Mouse (Mus musculus) midbrain, embryonic 11.5 days (tissue): ENCODE data around the gene Naaladl1. TPM values are rescaled to one million over a fixed set of nuclear protein-coding genes. Genes with fewer than 3 reads are reported as not detected.
A peak's percentile ranks its signal among the peaks of the same experiment; 100 is the strongest.

Experiments used
- ATAC-seq: fragments of 200-750 bp; cut with Nextera tagmentation; 2 replicates; pipeline ENCODE4 v1.8.0; 2017; ENCODE audit warnings: moderate TSS enrichment, moderate library complexity; ENCODE audit not compliant: low FRiP score
- DNase-seq: peaks from one replicate; pipeline ENCODE4 v3.0.0; 2015; ENCODE audit warnings: low spot score; ENCODE audit errors: missing footprints
- H3K27ac ChIP-seq: fragments of 300-500 bp; sonication (generic); 2 replicates; pipeline ENCODE4 v1.5.1; 2014; ENCODE audit warnings: low read depth, low read length
- H3K27me3 ChIP-seq: fragments of 300-500 bp; sonication (generic); 2 replicates; pipeline ENCODE4 v1.6.1; 2014; ENCODE audit warnings: mild to moderate bottlenecking, low read length, moderate library complexity, mixed read lengths; ENCODE audit not compliant: control insufficient read depth, insufficient read depth
- H3K36me3 ChIP-seq: fragments of 300-500 bp; sonication (generic); 2 replicates; pipeline ENCODE4 v1.6.1; 2014; ENCODE audit warnings: mild to moderate bottlenecking, low read length, moderate library complexity, mixed read lengths; ENCODE audit not compliant: control insufficient read depth, insufficient read depth
- H3K4me1 ChIP-seq: fragments of 300-500 bp; sonication (generic); 2 replicates; pipeline ENCODE4 v1.6.1; 2014; ENCODE audit warnings: low read length; ENCODE audit not compliant: control insufficient read depth, insufficient read depth
- H3K4me2 ChIP-seq: fragments of 300-500 bp; sonication (generic); 2 replicates; pipeline ENCODE4 v1.6.1; 2014; ENCODE audit warnings: mild to moderate bottlenecking, moderate library complexity
- H3K4me3 ChIP-seq: fragments of 300-500 bp; sonication (generic); 2 replicates; pipeline ENCODE4 v1.5.1; 2014; ENCODE audit warnings: low read depth, low read length
- H3K9ac ChIP-seq: fragments of 300-500 bp; sonication (generic); 2 replicates; pipeline ENCODE4 v1.6.1; 2014; ENCODE audit warnings: low read length
- H3K9me3 ChIP-seq: fragments of 300-500 bp; sonication (generic); 2 replicates; pipeline ENCODE4 v1.6.1; 2016; ENCODE audit warnings: low read length; ENCODE audit not compliant: control insufficient read depth
- WGBS: fragments of 180-500 bp; shearing (Covaris S2); extraction: QIAGEN DNeasy Blood & Tissue Kit; methylation state at CpG from one replicate; pipeline ENCODE4 v1.1.7; 2014; 5-methylcytosine and 5-hydroxymethylcytosine counted together
- polyA plus RNA-seq: library from polyadenylated mRNA; unstranded; fragments of >200 nt; fragmentation: Nextera tagmentation; extraction: Ambion mirVana; gene quantifications from 2 replicates; pipeline ENCODE4 v1.2.1, GENCODE M21; 2014

Naaladl1 gene
- polyA plus RNA-seq, 1 experiment from 2014 or later: 0.37 TPM

GRCm38 (mm10) chr19:6073889-6074288 is 31.7 kb upstream of the Naaladl1 start:
- no peak overlapping the region for H3K4me2 ChIP-seq
- H3K27ac ChIP-seq: no peak overlapping the region
- no peaks in the 10 kb centered on the region for H3K27me3 ChIP-seq
- H3K4me1 ChIP-seq: peaks cover 6% of the 10 kb centered on the region
- no peaks in the 10 kb centered on the region for H3K9me3 ChIP-seq
- ATAC-seq: no peak
- peak; percentile 75 for DNase-seq
- no peak overlapping the region for H3K4me3 ChIP-seq
- 92% methylated on average over 5 of the region's 5 CpGs for WGBS
- no peak overlapping the region for H3K9ac ChIP-seq
- peaks cover 9% of the 10 kb centered on the region for H3K36me3 ChIP-seq

- Histone ChIP-seq H3K4me1 (peaks cover 6% of the 10 kb centered on the region), H3K9me3 (no peaks in the 10 kb centered on the region), H3K36me3 (peaks cover 7% of the 10 kb centered on the region), H3K4me3 (peak within 1 kb of the TSS; percentile 52), H3K27me3 (no peaks in the 10 kb centered on the region), H3K27ac (peak within 1 kb of the TSS; percentile 38; the same call in 1 of the 2 replicates), H3K4me2 (peak within 1 kb of the TSS; percentile 89), H3K9ac (peak within 1 kb of the TSS; percentile 71)
- DNase-seq: peak; percentile 99
- peak; percentile 82 for ATAC-seq
- 2% methylated on average over 33 of the region's 33 CpGs for WGBS
Observed at GRCm38 (mm10) chr19:6076564-6077393, 28.8 kb upstream of the Naaladl1 start, which contains the start of gene Vps51. Gene Vps51 (minus strand): TSS chr19:6077231.

GRCm38 (mm10) chr19:6079983-6080480 is 25.6 kb upstream of the Naaladl1 start, which contains the start of gene Tmem262:
Gene Tmem262 (plus strand): TSS chr19:6080033.
- Histone ChIP-seq H3K9me3 (no peaks in the 10 kb centered on the region), H3K4me1 (peaks cover 14% of the 10 kb centered on the region), H3K4me3 (no peak within 1 kb of the TSS), H3K27me3 (no peaks in the 10 kb centered on the region), H3K27ac (no peak within 1 kb of the TSS), H3K36me3 (peaks cover 11% of the 10 kb centered on the region), H3K4me2 (no peak within 1 kb of the TSS), H3K9ac (no peak within 1 kb of the TSS)
- ATAC-seq (no peak), DNase-seq (no peak)
- WGBS: 93% methylated on average over 12 of the region's 12 CpGs

GRCm38 (mm10) chr19:6082156-6082555 is 23.4 kb upstream of the Naaladl1 start, which contains the start of gene Gm28374:
Gene Gm28374 (minus strand): TSS chr19:6082256.
- H3K4me3 ChIP-seq: no peak within 1 kb of the TSS

GRCm38 (mm10) chr19:6084478-6085248 is 20.9 kb upstream of the Naaladl1 start, which contains the start of the genes Zfpl1 and Cdca5:
Gene Zfpl1 (minus strand): TSS chr19:6084956.
Gene Cdca5 (plus strand): TSS chr19:6084983.
- Histone ChIP-seq H3K4me2 (peak within 1 kb of the TSS; percentile 80), H3K9me3 (no peaks in the 10 kb centered on the region), H3K36me3 (peaks cover 12% of the 10 kb centered on the region), H3K4me3 (peak within 1 kb of the TSS; percentile 80), H3K27me3 (no peaks in the 10 kb centered on the region), H3K4me1 (peaks cover 12% of the 10 kb centered on the region), H3K9ac (peak within 1 kb of the TSS; percentile 77), H3K27ac (peak within 1 kb of the TSS; percentile 30; the same call in 1 of the 2 replicates)
- under 1% methylated on average over 58 of the region's 58 CpGs for WGBS
- peak; percentile 92 for ATAC-seq
- DNase-seq: peak; percentile 100

More at GRCm38 (mm10) chr19:6082156-6082555, 23.4 kb upstream of the Naaladl1 start, which contains the start of gene Gm28374:
- no peak within 1 kb of the TSS for H3K9ac ChIP-seq
- ATAC-seq: no peak
- H3K36me3 ChIP-seq: peaks cover 11% of the 10 kb centered on the region
- no peaks in the 10 kb centered on the region for H3K27me3 ChIP-seq
- peaks cover 12% of the 10 kb centered on the region for H3K4me1 ChIP-seq
- no peak within 1 kb of the TSS for H3K4me2 ChIP-seq
- no peak within 1 kb of the TSS for H3K27ac ChIP-seq
- DNase-seq: no peak
- 91% methylated on average over 9 of the region's 9 CpGs for whole genome bisulfite sequencing
- H3K9me3 ChIP-seq: no peaks in the 10 kb centered on the region

- WGBS: under 1% methylated on average over 17 of the region's 17 CpGs
- Histone ChIP-seq H3K27me3 (no peaks in the 10 kb centered on the region), H3K27ac (no peak overlapping the region; the same call in 1 of the 2 replicates), H3K9me3 (no peaks in the 10 kb centered on the region), H3K4me2 (peak overlapping the region; percentile 80), H3K36me3 (peaks cover 13% of the 10 kb centered on the region), H3K4me3 (peak overlapping the region; percentile 80), H3K9ac (peak overlapping the region; percentile 70), H3K4me1 (peaks cover 12% of the 10 kb centered on the region)
- DNase-seq: peak; percentile 94
- ATAC-seq: peak; percentile 81
Observed at GRCm38 (mm10) chr19:6085417-6085879, 20.1 kb upstream of the Naaladl1 start.

GRCm38 (mm10) chr19:6088841-6089240 is 16.7 kb upstream of the Naaladl1 start:
- Histone ChIP-seq H3K27ac (no peak overlapping the region), H3K4me1 (peaks cover 8% of the 10 kb centered on the region), H3K4me2 (no peak overlapping the region), H3K4me3 (no peak overlapping the region), H3K9ac (no peak overlapping the region), H3K36me3 (peaks cover 10% of the 10 kb centered on the region; the same call in 1 of the 2 replicates), H3K9me3 (no peaks in the 10 kb centered on the region), H3K27me3 (no peaks in the 10 kb centered on the region)
- ATAC-seq: no peak
- 96% methylated on average over 13 of the region's 13 CpGs for WGBS
- DNase-seq: no peak

- WGBS: 95% methylated on average over 7 of the region's 7 CpGs
- no peak within 1 kb of the TSS for H3K4me3 ChIP-seq
- no peaks in the 10 kb centered on the region for H3K9me3 ChIP-seq
- H3K27ac ChIP-seq: no peak within 1 kb of the TSS
- DNase-seq: no peak
- no peak for ATAC-seq
- no peak within 1 kb of the TSS for H3K4me2 ChIP-seq
- no peaks in the 10 kb centered on the region for H3K27me3 ChIP-seq
- no peak within 1 kb of the TSS for H3K9ac ChIP-seq
- H3K36me3 ChIP-seq: peaks cover 15% of the 10 kb centered on the region
- no peaks in the 10 kb centered on the region for H3K4me1 ChIP-seq
Observed at GRCm38 (mm10) chr19:6094119-6094518, 11.5 kb upstream of the Naaladl1 start, which contains the start of gene AC131692.1. Gene AC131692.1 (plus strand): TSS chr19:6094419.
